Mouse (Mus musculus): ENCODE results near the gene Pdgfa. TPM values are rescaled to one million over a fixed set of nuclear protein-coding genes. Genes with fewer than 3 reads are reported as not detected.
A peak's percentile ranks its signal among the peaks of the same experiment; 100 is the strongest.

Pdgfa gene
- polyA plus RNA-seq (2015; fragmentation: Nextera tagmentation; extraction: Ambion mirVana), result 13.9 and 17.5 TPM in 2 replicates

GRCm38 (mm10) chr5:138997171-138997788 is at the start of gene Pdgfa:
Gene Pdgfa, minus strand, starts transcription at chr5:138997370.
- H3K9me3 ChIP-seq, result no peaks in the 10 kb centered on the region
- H3K36me3 ChIP-seq, result no peaks in the 10 kb centered on the region
- peak within 1 kb of the TSS; percentile 89; the same call in 1 of the 2 replicates for H3K27ac ChIP-seq (replicated peaks)

GRCm38 (mm10) chr5:139046636-139047035 is 49.5 kb upstream of the Pdgfa start:
- no peaks in the 10 kb centered on the region for H3K27me3 ChIP-seq
- no peak overlapping the region for H3K27ac ChIP-seq (replicated peaks)
- H3K9me3 ChIP-seq, result no peaks in the 10 kb centered on the region
- no peak overlapping the region for H3K4me3 ChIP-seq
- H3K9ac ChIP-seq (replicated peaks), result no peak overlapping the region
- 0 out of 2 replicates have a peak, but pooled peaks cover 5% of the 10 kb centered on the region for H3K36me3 ChIP-seq
- peaks cover 12% of the 10 kb centered on the region for H3K4me1 ChIP-seq
- no peak for ATAC-seq (replicated peaks)
- WGBS, result 75% methylated on average over 5 of the region's 5 CpGs
- H3K4me2 ChIP-seq (replicated peaks), result no peak overlapping the region

More at GRCm38 (mm10) chr5:138997171-138997788, at the start of gene Pdgfa:
- WGBS, result 2% methylated on average over 48 of the region's 48 CpGs
- Histone ChIP-seq H3K4me1 (peaks cover 49% of the 10 kb centered on the region), H3K27me3 (peaks cover 58% of the 10 kb centered on the region), H3K4me2 (replicated peaks) (peak within 1 kb of the TSS; percentile 89), H3K4me3 (peak within 1 kb of the TSS; percentile 84), H3K9ac (replicated peaks) (peak within 1 kb of the TSS; percentile 77)
- peak; percentile 24; the same call in 1 of the 2 replicates for ATAC-seq (replicated peaks)

GRCm38 (mm10) chr5:139043546-139043945 is 46.4 kb upstream of the Pdgfa start:
- Histone ChIP-seq H3K4me3 (no peak overlapping the region), H3K9me3 (no peaks in the 10 kb centered on the region), H3K27ac (replicated peaks) (no peak overlapping the region), H3K4me2 (replicated peaks) (no peak overlapping the region), H3K36me3 (no peaks in the 10 kb centered on the region), H3K4me1 (peaks cover 6% of the 10 kb centered on the region; the same call in 1 of the 2 replicates), H3K27me3 (no peaks in the 10 kb centered on the region), H3K9ac (replicated peaks) (no peak overlapping the region)
- WGBS, result 90% methylated on average over 4 of the region's 4 CpGs
- no peak for ATAC-seq (replicated peaks)

- no peak for ATAC-seq (replicated peaks)
- WGBS, result 84% methylated on average over 12 of the region's 12 CpGs
- no peak overlapping the region for H3K9ac ChIP-seq (replicated peaks)
- H3K27ac ChIP-seq (replicated peaks), result no peak overlapping the region
- H3K27me3 ChIP-seq, result no peaks in the 10 kb centered on the region
- no peaks in the 10 kb centered on the region for H3K36me3 ChIP-seq
- no peak overlapping the region for H3K4me2 ChIP-seq (replicated peaks)
- H3K9me3 ChIP-seq, result no peaks in the 10 kb centered on the region
- H3K4me3 ChIP-seq, result no peak overlapping the region
- H3K4me1 ChIP-seq, result peaks cover 3% of the 10 kb centered on the region; the same call in 1 of the 2 replicates
These were observed 45.1 kb upstream of the Pdgfa start for GRCm38 (mm10) chr5:139042299-139042698.

- no peak overlapping the region for H3K9ac ChIP-seq (replicated peaks)
- no peak overlapping the region for H3K4me2 ChIP-seq (replicated peaks)
- H3K27me3 ChIP-seq, result no peaks in the 10 kb centered on the region
- WGBS, result 72% methylated on average over 2 of the region's 2 CpGs
- peaks cover 18% of the 10 kb centered on the region for H3K4me1 ChIP-seq
- no peak overlapping the region for H3K27ac ChIP-seq (replicated peaks)
- H3K9me3 ChIP-seq, result no peaks in the 10 kb centered on the region
- H3K36me3 ChIP-seq, result peaks cover 9% of the 10 kb centered on the region; the same call in 1 of the 2 replicates
- no peak for ATAC-seq (replicated peaks)
- no peak overlapping the region for H3K4me3 ChIP-seq
These were observed 38.0 kb upstream of the Pdgfa start for GRCm38 (mm10) chr5:139035171-139035570.

- no peak overlapping the region for H3K27ac ChIP-seq (replicated peaks)
- peaks cover 9% of the 10 kb centered on the region; the same call in 1 of the 2 replicates for H3K36me3 ChIP-seq
- no peak overlapping the region for H3K4me2 ChIP-seq (replicated peaks)
- no peak overlapping the region for H3K4me3 ChIP-seq
- no peak overlapping the region for H3K9ac ChIP-seq (replicated peaks)
- H3K9me3 ChIP-seq, result no peaks in the 10 kb centered on the region
- ATAC-seq (replicated peaks), result 0 out of 2 replicates have a peak, but pooled peaks have one; percentile 21
- 44% methylated on average over 6 of the region's 6 CpGs for WGBS
- H3K4me1 ChIP-seq, result peaks cover 18% of the 10 kb centered on the region
- no peaks in the 10 kb centered on the region for H3K27me3 ChIP-seq
These were observed 37.6 kb upstream of the Pdgfa start for GRCm38 (mm10) chr5:139034746-139035145.

- H3K27me3 ChIP-seq, result no peaks in the 10 kb centered on the region
- 33% methylated on average over 14 of the region's 14 CpGs for WGBS
- H3K4me1 ChIP-seq, result peaks cover 18% of the 10 kb centered on the region
- no peak overlapping the region for H3K4me3 ChIP-seq
- 0 out of 2 replicates have a peak, but pooled peaks have one; percentile 53 for ATAC-seq (replicated peaks)
- no peak overlapping the region for H3K9ac ChIP-seq (replicated peaks)
- no peak overlapping the region for H3K4me2 ChIP-seq (replicated peaks)
- H3K27ac ChIP-seq (replicated peaks), result peak overlapping the region; percentile 9
- peaks cover 9% of the 10 kb centered on the region; the same call in 1 of the 2 replicates for H3K36me3 ChIP-seq
- no peaks in the 10 kb centered on the region for H3K9me3 ChIP-seq
These were observed 36.5 kb upstream of the Pdgfa start for GRCm38 (mm10) chr5:139033406-139034317.

GRCm38 (mm10) chr5:139027603-139028002 is 30.4 kb upstream of the Pdgfa start:
- no peak overlapping the region for H3K9ac ChIP-seq (replicated peaks)
- 39% methylated on average over 15 of the region's 15 CpGs for WGBS

GRCm38 (mm10) chr5:139024351-139025105 is 27.4 kb upstream of the Pdgfa start:
- WGBS, result 77% methylated on average over 12 of the region's 12 CpGs
- H3K9me3 ChIP-seq, result no peaks in the 10 kb centered on the region
- ATAC-seq (replicated peaks), result no peak
- no peak overlapping the region for H3K27ac ChIP-seq (replicated peaks)
- no peak overlapping the region for H3K4me3 ChIP-seq
- H3K27me3 ChIP-seq, result no peaks in the 10 kb centered on the region
- H3K9ac ChIP-seq (replicated peaks), result no peak overlapping the region
- no peaks in the 10 kb centered on the region for H3K36me3 ChIP-seq
- 0 out of 2 replicates have a peak, but pooled peaks cover 4% of the 10 kb centered on the region for H3K4me1 ChIP-seq
- no peak overlapping the region for H3K4me2 ChIP-seq (replicated peaks)

More at GRCm38 (mm10) chr5:139027603-139028002, 30.4 kb upstream of the Pdgfa start:
- Histone ChIP-seq H3K4me2 (replicated peaks) (no peak overlapping the region), H3K4me1 (0 out of 2 replicates have a peak, but pooled peaks cover 4% of the 10 kb centered on the region), H3K27ac (replicated peaks) (no peak overlapping the region), H3K27me3 (no peaks in the 10 kb centered on the region), H3K36me3 (no peaks in the 10 kb centered on the region), H3K4me3 (no peak overlapping the region), H3K9me3 (no peaks in the 10 kb centered on the region)
- ATAC-seq (replicated peaks), result no peak

- Histone ChIP-seq H3K9ac (replicated peaks) (no peak overlapping the region), H3K4me1 (no peaks in the 10 kb centered on the region), H3K9me3 (no peaks in the 10 kb centered on the region), H3K27ac (replicated peaks) (no peak overlapping the region), H3K4me2 (replicated peaks) (no peak overlapping the region), H3K4me3 (no peak overlapping the region), H3K36me3 (peaks cover 10% of the 10 kb centered on the region; the same call in 1 of the 2 replicates), H3K27me3 (no peaks in the 10 kb centered on the region)
- ATAC-seq (replicated peaks), result no peak
- WGBS, result 78% methylated on average over 6 of the region's 6 CpGs
These were observed 23.4 kb upstream of the Pdgfa start for GRCm38 (mm10) chr5:139020595-139020994.

- ATAC-seq (replicated peaks), result no peak
- WGBS, result 84% methylated on average over 15 of the region's 15 CpGs
- H3K9me3 ChIP-seq, result no peaks in the 10 kb centered on the region
- H3K36me3 ChIP-seq, result peaks cover 10% of the 10 kb centered on the region; the same call in 1 of the 2 replicates
- H3K27me3 ChIP-seq, result no peaks in the 10 kb centered on the region
- H3K4me2 ChIP-seq (replicated peaks), result no peak overlapping the region
- H3K4me3 ChIP-seq, result no peak overlapping the region
- no peaks in the 10 kb centered on the region for H3K4me1 ChIP-seq
- H3K9ac ChIP-seq (replicated peaks), result no peak overlapping the region
- no peak overlapping the region for H3K27ac ChIP-seq (replicated peaks)
These were observed 20.4 kb upstream of the Pdgfa start for GRCm38 (mm10) chr5:139017371-139018124.
